Mouse (Mus musculus): ENCODE measurements around the gene Ascc1.

The Ascc1 gene

DNA sequence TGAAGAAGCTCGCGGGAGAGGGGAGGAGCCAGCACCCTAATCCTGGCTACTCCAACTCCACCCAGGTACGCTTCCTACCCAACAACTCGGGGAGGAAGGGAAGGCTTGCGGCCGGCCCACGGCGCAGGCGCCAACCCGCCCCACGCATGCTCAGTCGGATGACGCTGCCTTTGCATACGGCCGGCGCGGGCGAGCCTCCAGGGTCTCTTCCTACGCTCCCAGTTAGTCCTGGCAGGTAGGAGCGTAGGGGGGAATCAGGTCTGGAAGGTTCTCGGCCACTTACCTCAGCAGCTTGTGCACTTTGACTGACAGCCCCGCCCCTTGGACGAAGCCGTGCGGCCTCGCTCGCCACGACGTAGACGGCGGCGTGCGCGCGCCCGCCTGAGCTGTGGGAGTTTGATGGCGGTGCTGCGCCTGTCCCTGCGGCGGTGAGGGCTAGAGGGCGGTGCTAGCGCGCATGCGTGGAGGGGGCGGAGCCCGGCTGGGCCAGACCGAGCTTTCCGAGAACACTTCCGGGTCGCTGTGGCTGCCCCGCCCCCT lies at the start of gene Ascc1, which contains the start of gene Anapc16:
TSS of gene Ascc1 (plus strand) at position 133 of the 540 bp plus-strand sequence.
TSS of gene Anapc16 (minus strand) at position 463 of the 540 bp plus-strand sequence.
- peak; percentile 96 to 97 for DNase-seq (ENCODE audit: low spot score in 2 of 2)

DNA sequence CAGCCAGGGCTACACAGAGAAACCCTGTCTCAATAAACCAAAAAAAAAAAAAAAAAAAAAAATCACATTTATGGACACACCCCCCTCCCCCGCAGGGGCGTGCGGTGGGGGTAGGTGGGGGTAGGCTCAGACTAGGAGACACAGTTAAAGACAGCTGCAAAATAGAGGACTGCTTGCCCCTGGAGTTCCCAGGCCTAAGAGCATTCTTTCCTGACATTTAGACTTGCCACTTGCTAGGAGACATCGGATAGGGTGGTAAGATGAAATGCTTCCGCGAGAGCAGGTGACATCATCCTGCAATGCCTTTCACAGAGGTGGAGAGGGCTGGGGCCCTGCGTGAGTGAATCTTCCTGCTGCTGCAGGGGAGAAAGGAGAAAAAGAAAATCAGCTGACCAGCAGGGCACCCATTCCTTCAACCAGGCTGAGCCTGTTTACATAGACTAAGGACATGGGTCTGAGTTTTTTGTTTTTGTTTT lies 49.0 kb upstream of the Ascc1 start:
- no peak for DNase-seq (ENCODE audit: low spot score in 2 of 2)

DNA sequence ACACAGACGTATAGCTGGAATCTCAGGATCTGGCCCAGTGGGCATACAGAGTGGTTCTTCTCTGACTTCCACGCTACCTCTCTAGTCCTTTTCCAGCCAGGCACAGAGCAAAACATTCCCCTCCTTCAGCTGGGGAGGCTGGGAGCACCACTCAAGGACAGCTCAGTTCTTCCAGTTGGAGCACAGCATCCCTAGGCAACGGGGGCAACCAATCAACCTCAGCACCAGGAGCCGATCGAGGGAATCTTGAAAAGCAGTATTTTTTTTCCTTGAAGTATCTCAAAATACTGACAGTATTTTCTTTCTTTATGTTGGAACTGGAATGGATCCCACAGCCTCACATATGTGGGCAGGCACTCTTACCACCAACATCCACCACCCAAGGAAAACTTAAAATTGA lies 45.9 kb upstream of the Ascc1 start:
- no peak for DNase-seq (ENCODE audit: low spot score in 2 of 2)

DNA sequence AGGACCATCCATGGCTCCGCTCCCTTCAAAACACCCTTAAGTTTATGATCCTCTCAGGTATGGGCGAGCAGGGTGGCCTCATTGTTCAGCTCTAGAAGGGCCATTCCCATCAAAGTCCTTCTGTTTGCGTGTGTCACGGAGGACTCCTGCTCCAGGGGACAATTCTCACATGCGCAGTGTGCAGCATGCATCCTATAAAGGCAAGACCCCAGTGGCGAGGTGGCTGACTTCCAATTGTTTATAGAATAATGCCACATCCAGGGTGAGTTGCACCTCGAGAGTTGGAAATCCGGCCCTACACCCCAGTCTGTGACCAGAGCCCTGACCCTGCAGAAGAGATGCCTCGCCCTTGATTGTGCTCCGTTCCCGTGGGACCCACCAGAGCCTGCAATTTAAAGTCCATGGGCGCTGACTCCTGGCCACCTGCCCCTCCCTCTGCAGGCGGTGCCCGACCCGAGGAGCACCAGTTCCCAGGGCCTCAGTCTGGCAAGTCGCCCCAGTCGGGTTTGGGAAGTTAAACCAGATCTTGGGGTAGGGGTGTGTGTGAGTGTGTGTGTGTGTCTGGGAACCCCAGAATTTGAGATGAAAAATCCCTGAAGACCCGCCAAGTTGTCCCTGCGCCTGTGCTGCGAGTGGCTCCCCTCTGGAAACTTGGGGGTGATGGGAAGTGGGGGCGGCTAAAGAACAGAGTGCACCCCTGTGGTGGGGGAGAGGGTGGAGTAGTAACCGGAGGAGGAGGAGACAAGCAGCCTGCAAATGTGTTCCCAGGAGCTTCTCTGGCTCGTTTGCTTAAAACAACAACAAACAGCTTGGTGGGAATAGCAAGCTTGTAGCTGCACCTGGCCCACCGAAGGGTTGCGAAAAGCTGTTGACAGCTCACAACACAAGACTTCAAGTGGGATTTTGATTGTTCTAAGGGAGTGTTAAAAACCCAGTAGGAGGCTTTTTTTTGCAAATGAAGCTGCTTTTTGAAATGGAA lies 45.1 kb upstream of the Ascc1 start:
- DNase-seq (ENCODE audit: low spot score in 2 of 2), result no peak

DNA sequence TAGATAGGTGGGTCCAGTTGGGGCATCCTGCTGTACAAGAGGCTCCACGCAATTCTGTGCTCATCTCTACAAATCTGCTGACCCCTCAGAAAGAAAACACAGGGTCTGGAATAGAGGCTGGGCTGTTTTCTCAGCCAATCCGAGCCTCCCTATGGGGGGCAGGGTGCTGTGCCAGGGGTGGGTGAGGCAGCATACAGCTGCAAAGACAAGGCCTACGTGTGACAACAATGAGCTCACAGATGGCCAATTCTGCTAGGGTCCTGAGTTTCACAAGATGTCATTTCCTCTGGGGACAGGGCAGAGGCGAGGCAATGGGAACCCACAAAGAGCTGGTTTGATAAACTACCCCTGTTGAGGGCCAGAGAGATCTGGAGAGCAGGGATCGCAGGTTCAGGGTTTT lies 44.1 kb upstream of the Ascc1 start:
- no peak for DNase-seq (ENCODE audit: low spot score in 2 of 2)

DNA sequence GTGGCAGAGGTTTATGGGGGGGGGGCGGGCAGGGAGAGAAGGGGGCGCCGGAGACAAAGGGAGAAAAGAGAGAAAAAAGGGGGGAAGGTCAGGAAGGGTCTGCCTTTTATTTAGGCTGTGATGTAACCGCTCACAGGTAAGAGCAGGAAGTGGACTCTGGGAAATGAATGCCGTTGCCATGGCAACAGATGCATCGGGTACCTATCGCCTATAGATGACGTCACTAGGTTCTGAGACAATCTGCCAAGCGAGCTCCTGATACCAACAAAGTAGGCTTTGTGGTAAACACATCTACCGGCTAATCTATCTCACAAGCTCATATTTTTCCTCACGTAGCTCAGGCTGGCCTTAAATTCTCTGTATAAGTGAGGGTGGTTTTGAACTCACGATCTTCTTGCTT lies 43.1 kb upstream of the Ascc1 start:
- no peak for DNase-seq (ENCODE audit: low spot score in 2 of 2)

DNA sequence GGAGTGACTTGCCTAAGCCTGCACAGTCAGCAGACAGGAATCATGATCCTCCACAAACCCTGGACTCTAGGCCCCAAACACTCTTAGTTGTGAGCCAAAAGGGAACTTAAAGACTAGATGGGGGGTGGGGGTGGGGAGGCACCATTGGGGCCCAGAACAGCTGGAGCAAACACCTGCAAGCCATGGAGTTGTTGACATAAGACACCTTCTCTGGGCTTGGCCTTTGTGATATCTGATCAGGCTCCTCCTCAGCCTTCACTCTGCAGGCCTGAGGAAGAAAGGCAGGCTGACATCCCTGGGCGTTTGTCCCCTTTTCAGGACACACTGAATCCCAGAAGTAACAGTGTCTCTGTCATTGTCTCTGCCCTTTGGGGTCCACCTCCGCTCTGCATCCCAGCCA lies 39.0 kb upstream of the Ascc1 start:
- DNase-seq (ENCODE audit: low spot score in 2 of 2), result no peak

DNA sequence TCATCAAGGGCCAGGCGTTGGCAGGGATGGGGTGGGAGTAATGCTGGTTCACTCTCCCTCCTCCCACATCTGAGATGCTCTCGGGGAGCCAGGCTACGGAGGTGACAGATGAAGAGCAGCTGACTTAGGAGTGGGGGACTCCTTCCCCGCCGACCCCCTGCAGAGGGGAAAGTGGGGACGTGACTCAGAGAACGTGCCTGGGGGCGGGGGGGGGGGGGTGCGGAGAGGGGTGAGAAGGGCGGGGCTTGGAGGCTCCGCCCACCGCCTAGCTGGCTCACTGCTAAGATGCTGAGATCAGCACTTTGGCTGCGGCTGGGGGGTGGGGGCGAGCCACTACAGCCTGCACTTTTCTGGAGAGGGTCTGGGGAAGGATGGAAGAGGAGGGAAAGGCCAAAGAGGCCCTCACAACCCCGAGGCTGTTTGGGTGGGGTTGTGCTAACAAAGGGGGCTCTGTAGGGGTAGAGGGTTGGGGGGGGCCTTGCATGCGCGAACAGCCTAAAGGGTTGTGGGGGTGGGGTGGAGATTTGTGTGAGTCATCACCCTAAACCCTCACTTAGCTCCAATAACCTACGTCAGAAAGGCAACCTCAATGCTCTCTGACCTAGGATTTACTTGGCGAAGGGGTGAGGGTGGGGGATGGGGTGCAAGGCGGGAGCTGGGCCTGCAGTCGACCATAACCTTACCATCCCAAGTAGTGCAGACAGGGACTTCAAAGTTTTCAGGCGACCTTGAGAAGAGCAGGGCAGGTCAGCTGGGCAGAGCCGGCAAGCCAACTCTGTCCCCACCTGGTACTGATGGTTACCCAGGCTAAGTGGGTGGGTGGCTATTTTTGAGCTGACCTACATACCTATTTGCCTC lies 37.9 kb upstream of the Ascc1 start:
- DNase-seq (ENCODE audit: low spot score in 2 of 2), result no peak

DNA sequence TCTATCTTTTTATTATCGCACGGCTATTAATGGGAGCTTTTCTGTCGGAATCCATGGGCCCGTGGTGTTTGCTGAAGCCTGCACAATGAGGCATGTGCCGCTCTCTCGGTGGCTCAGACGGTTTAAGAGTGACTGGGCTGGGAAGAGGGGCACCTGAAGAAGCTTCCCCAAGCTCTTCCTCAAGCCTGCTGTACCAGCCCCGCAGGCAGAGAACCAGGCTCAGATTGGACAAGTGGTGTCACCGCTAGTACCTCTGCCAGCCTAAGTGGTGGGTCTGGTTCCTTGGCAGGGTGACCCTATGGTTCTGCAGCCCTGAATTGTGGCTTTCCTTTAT lies 37.3 kb upstream of the Ascc1 start:
- DNase-seq (ENCODE audit: low spot score in 2 of 2), result no peak

DNA sequence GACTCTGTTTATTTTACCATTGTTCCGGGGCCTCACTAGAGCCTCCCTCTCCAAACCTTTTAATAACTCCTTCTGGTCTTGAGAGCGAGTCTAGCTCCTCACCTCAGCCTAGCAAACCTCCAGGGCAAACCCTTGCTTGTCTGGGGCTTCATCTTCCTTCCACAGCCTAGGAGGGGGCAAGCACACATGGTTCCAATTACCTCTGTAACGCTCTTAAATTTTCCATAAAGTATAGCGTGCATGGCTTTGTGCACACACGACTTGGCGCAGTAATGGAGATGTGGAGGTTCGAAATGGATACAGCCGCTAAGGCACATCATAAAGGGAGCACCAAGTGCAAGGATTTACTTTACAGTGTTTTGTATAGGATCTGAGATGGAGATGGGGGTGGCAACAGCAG lies 36.8 kb upstream of the Ascc1 start:
- DNase-seq (ENCODE audit: low spot score in 2 of 2), result no peak

DNA sequence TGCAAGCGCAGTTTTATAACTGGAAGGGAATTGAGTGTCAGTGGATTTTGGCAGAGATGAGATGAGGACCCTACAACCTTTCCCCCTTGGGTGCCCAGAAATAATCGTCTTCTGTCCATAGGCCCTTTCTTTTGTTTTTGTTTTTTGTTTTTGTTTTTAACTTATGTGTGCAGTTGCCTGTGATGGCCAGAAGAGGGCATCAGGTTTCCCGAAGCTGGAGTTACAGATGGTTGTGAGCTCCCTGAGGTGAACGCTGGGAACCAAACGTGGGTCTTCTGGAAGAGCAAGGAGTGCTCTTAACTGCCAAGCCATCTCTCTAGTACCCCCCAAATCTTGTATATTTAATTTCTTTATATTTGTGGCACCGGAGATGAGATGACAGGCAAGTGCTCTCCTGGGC lies 35.9 kb upstream of the Ascc1 start:
- DNase-seq (ENCODE audit: low spot score in 2 of 2), result no peak

DNA sequence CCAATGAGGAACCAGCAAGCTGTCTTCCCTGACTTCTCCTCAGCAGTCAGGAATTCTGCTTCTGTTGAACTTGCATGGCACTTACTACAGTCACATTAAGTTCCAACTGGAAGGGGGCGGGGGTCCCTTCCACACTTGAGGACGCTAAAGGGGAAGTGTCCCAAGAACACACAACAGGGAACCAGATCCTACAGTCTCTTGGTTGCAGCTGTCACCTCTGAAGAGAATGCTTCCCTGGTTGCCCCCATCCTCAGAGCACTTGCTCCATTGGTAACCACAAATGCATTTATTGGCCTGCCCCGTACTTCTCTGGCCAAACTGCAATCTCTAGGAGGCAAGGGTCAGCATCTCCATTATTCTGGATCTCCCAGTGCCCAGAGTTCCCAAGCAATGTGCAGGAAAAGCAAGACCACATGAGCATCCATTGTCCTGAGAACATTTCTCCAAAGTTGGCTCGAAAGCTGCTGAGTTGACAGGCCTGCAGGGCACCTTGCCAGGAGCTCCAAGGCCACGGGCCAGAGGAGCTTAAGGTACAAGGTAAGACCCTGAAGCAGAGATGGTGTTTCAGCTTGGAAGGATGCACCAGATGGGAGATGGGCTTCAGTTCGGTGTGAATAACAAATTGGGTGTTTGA lies 35.2 kb upstream of the Ascc1 start:
- no peak for DNase-seq (ENCODE audit: low spot score in 2 of 2)

DNA sequence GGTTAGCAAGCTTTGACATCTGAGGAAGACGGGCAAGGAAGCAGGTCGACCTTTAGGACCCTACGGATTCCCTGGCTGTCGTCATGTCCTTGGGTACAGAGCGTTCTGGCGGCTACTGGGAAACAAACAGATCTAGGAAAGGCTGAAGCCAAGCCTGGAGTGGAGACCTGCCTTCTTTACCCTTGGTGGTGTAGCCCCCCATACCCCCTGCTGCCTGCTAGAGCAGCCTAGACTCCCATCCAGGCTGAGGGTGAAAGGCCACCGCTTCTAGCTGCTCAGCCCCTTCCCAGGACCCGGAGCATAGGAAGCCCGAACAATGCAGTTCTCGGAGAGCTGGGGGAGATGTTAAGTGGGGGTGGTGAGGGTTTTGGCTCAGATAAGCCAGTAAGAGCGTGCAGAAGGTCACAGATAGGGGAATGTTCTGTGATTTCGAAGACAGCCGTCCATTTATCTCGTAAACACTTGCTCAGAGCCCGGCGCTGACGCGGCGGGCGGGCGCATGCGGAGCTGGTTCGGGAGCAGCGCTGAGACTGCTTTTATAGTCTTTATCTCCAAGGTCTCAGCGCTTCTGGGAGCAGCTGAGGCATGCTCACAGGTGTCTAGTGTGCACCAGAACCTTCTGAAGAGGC lies 32.7 kb upstream of the Ascc1 start:
- peak; percentile 75 to 88 for DNase-seq (ENCODE audit: low spot score in 2 of 2)

DNA sequence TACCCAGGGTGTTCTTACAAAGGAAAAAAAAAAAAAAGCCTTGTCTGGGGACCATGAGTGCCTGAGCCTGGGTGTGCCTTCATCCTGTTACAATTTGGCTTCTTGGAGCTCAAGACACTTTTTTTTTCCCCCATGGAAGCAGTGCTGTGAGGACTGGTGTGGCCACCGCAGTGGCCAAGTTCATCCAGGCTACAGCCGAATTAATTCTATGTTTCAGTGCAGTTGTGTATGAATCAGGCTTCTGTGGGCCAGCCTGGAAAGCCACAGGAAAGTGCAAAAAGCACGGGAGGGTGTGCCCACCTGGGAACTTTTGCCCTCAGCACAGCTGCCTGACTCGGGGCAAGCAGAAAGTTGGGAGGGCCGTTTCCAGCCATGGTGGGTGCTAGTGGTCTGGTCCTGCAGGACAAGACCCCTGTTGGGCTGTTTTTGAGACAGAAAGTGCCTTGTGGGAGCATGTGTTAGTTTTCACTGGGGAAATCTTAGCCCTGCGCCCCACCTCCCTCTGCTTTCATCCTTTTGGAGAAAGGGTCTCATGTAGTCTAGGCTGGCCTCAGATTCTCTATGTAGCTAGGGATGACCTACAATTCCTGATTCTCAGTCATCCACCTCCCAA lies 32.0 kb upstream of the Ascc1 start:
- no peak for DNase-seq (ENCODE audit: low spot score in 2 of 2)

DNA sequence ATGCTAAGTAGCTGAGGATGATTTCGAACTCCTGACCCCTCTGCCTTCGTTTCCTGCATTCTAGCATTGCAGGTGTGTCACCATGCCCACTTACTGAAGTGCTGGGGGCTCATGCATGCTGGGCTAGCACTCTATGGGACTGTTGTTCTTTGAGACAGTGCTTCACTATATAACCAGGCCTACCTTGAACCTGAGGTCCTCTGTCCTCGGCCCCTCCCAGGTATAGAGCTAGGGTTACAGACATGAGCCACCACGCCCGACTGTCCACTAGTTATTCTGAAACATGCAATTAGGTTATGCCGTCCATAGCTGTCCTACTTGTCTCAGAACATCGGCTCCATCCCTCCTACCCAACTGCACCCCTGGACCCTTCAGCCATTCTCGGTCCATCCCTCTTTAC lies 30.8 kb upstream of the Ascc1 start:
- no peak for DNase-seq (ENCODE audit: low spot score in 2 of 2)

DNA sequence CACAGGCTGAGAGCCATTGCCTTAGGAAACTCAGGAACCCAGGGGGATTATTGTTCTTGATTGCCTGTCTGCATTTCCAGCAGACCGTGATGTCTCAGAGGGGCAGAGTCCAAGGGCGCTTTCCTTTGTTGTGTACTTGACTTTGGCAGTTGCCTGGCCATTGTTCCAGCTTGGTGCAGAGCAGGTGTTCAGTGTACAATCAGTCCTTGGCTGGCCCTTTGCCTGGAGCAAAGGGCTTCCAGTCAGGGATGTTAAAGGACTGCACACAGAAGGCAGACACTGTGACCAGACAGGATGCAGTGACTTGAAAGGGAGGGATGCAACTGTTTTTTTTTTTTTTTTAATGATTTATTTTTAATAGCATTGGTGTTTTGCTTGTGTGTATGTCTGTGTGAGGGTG lies 30.1 kb upstream of the Ascc1 start:
- DNase-seq (ENCODE audit: low spot score in 2 of 2), result no peak

DNA sequence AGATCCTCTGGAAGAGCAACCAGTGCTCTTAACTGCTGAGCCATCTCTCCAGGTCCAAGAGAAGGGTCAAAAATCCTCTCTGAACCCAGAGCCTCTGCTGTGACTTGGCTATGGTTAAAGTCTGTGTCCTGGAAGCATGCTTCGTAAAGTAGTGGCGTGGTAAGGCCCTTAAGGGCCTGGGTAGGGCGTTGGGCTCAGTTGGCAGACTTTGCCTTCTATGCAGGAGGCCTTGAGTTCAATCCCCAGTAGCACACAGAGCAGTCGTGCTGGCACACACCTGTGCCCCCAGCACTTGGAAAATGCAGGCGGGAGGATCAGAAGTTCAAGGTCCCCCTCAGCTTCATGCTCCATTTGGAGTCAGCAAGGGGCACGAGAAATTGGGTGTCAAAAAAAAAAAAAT lies 29.6 kb upstream of the Ascc1 start:
- no peak for DNase-seq (ENCODE audit: low spot score in 2 of 2)

DNA sequence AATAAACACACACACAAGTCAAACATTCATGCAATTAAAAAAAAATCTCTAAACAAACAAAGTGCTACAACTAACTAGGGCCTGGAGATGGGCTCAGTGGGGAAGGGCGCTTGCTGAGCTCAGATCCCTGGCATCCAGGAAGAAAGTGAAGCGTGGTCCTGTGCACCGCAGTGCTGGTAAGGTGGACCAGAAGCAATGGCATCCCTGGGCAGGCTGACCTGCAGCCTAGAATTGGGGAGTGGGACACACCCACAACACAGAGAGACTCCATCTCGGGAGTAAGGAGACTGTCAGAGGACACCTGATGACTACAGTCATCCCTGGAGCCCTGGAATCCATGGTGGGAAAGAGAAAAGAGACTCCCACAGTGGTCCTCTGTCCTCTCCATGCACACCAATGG lies 29.2 kb upstream of the Ascc1 start:
- no peak for DNase-seq (ENCODE audit: low spot score in 2 of 2)

DNA sequence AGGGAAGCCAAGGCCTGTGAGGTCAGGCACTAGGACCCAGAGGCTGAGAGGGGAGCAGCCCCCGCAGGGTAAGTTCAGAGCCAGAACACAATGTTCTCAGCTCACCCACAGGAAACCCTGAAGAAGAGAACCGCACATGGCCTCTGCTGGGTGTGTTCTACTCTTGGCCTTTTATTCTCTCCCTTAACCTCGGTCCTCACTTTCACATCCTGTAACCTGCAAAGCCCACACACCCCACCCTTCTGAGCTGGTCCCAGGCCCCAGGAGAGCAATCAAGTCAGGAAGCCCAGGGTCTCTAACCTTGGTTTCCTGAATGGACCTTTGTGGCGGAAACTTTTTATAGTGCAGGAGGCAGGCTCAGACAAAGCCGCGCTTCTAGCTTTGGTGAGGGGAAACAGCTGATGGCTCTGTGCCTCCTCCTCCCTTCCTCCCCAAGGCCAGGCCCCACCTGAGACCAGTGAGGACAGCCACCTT lies 28.4 kb upstream of the Ascc1 start:
- peak; percentile 62 to 75 for DNase-seq (ENCODE audit: low spot score in 2 of 2)

DNA sequence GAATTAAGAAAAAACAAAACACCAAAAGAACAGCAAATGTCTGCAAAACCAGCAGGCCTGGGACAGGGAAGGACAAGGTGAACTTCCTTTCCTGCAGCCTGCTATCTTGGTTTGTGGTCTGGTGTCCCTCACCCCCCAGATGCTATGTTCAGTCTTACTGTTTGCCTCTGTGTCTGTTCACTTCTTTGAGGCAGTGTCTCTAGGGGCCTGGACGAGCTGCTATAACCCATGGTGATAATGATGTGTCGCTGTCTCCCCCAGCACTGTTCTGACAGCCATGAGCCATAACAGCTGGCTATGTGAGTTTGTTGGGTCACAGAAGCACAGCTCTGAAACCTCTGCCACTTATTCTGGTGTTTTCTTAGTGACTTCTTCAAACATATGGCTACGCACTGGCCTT lies 27.8 kb upstream of the Ascc1 start:
- no peak for DNase-seq (ENCODE audit: low spot score in 2 of 2)

DNA sequence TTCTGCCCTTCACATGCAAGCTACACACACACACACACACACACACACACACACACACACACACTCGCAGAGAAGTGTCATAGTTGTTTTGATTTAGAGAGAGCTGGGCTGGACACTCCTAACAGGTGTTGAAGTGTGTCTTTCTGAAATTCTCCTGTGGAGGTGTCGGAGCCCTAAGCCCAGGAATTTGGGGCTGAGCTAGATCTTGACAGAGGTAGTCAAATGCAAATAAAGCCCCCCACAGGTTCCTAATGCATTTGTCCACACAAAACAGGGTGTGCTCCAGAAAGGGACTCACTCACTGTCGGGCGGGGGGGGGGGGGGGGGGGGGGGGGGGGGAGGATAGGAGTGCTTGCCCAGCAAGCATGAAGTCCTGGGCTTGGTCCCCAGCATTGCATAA lies 25.5 kb upstream of the Ascc1 start:
- DNase-seq (ENCODE audit: low spot score in 2 of 2), result no peak
